Mouse (Mus musculus) hindbrain, postnatal 0 days (tissue): ENCODE measurements around the gene Ttc7. TPM values are rescaled to one million over a fixed set of nuclear protein-coding genes. Genes with fewer than 3 reads are reported as not detected.

Source experiments
- ATAC-seq: fragments of 200-750 bp; cut with Nextera tagmentation; 2 replicates; pipeline ENCODE4 v1.8.0; 2017; ENCODE audit warnings: mild to moderate bottlenecking, moderate TSS enrichment, moderate library complexity
- DNase-seq: peaks from one replicate; pipeline ENCODE4 v3.0.0-alpha.2; 2015; ENCODE audit warnings: low spot score
- H3K27ac ChIP-seq: fragments of 300-500 bp; sonication (generic); 2 replicates; pipeline ENCODE4 v1.5.1; 2014; ENCODE audit warnings: mild to moderate bottlenecking
- H3K27me3 ChIP-seq: fragments of 300-500 bp; sonication (generic); 2 replicates; pipeline ENCODE4 v1.6.1; 2014; ENCODE audit warnings: low read length, mixed read lengths; ENCODE audit not compliant: insufficient read depth
- H3K36me3 ChIP-seq: fragments of 300-500 bp; sonication (generic); 2 replicates; pipeline ENCODE4 v1.6.1; 2014; ENCODE audit warnings: low read length, mixed read lengths; ENCODE audit not compliant: insufficient read depth
- H3K4me1 ChIP-seq: fragments of 300-500 bp; sonication (generic); 2 replicates; pipeline ENCODE4 v1.6.1; 2014; ENCODE audit warnings: antibody characterized with exemption, low read length, mixed read lengths; ENCODE audit not compliant: insufficient read depth
- H3K4me2 ChIP-seq: fragments of 300-500 bp; sonication (generic); 2 replicates; pipeline ENCODE4 v1.6.1; 2014; ENCODE audit warnings: low read depth, mild to moderate bottlenecking, low read length, moderate library complexity, mixed read lengths
- H3K4me3 ChIP-seq: fragments of 300-500 bp; sonication (generic); 2 replicates; pipeline ENCODE4 v1.5.1; 2014; ENCODE audit warnings: low read length
- H3K9ac ChIP-seq: fragments of 300-500 bp; sonication (generic); replicated peaks from 2 replicates; pipeline ENCODE4 v1.6.1; 2014; ENCODE audit warnings: mild to moderate bottlenecking, low read length, moderate library complexity, mixed read lengths
- H3K9me3 ChIP-seq: fragments of 300-500 bp; sonication (generic); 2 replicates; pipeline ENCODE4 v1.6.1; 2016; ENCODE audit warnings: low read length, mixed read lengths
- CTCF ChIP-seq: IDR thresholded peaks from 2 replicates; pipeline ENCODE4 v1.5.1; 2016; ENCODE audit warnings: antibody characterized with exemption, control low read depth, low read depth
- WGBS: fragments of 180-500 bp; shearing (Covaris S2); extraction: QIAGEN DNeasy Blood & Tissue Kit; methylation state at CpG from one replicate; pipeline ENCODE4 v1.1.7; 2014; 5-methylcytosine and 5-hydroxymethylcytosine counted together
- polyA plus RNA-seq: library from polyadenylated mRNA; unstranded; fragments of >200 nt; fragmentation: Nextera tagmentation; extraction: Ambion mirVana; gene quantifications from 2 replicates; pipeline ENCODE4 v1.2.1, GENCODE M21; 2015
- total RNA-seq: library from RNA; depleted of rRNA; stranded (reverse); fragments of >200 nt; gene quantifications from 2 replicates; pipeline ENCODE4 v1.2.3, GENCODE M21; 2014

Ttc7 gene
- total and polyA plus RNA-seq, 2 experiments from 2014 or later = 10.9 to 13.3 TPM

- no peak for TF ChIP-seq CTCF
- DNase-seq (no peak), ATAC-seq (no peak)
- Histone ChIP-seq H3K27ac (no peak overlapping the region), H3K4me2 (no peak overlapping the region), H3K36me3 (no peaks in the 10 kb centered on the region), H3K27me3 (no peaks in the 10 kb centered on the region), H3K4me3 (no peak overlapping the region), H3K9ac (no peak overlapping the region), H3K4me1 (0 out of 2 replicates have a peak, but pooled peaks cover 3% of the 10 kb centered on the region), H3K9me3 (no peaks in the 10 kb centered on the region)
- 34% methylated on average over 6 of the region's 6 CpGs for WGBS
Observed at GRCm38 (mm10) chr17:87317271-87317670, 34.6 kb downstream of the Ttc7 start.

GRCm38 (mm10) chr17:87317947-87318346 is 35.3 kb downstream of the Ttc7 start:
- 37% methylated on average over 9 of the region's 9 CpGs for WGBS
- H3K27me3 ChIP-seq = no peaks in the 10 kb centered on the region
- DNase-seq (no peak), ATAC-seq (no peak)
- no peak overlapping the region for H3K4me2 ChIP-seq
- H3K4me1 ChIP-seq = 0 out of 2 replicates have a peak, but pooled peaks cover 3% of the 10 kb centered on the region
- no peak overlapping the region for H3K9ac ChIP-seq
- no peak overlapping the region for H3K4me3 ChIP-seq
- H3K9me3 ChIP-seq = no peaks in the 10 kb centered on the region
- no peak for TF ChIP-seq CTCF
- H3K36me3 ChIP-seq = no peaks in the 10 kb centered on the region
- no peak overlapping the region for H3K27ac ChIP-seq

GRCm38 (mm10) chr17:87321673-87322072 is 39.0 kb downstream of the Ttc7 start:
- Histone ChIP-seq H3K4me3 (no peak overlapping the region), H3K9me3 (no peaks in the 10 kb centered on the region), H3K27ac (no peak overlapping the region), H3K9ac (no peak overlapping the region), H3K27me3 (no peaks in the 10 kb centered on the region), H3K4me1 (peaks cover 12% of the 10 kb centered on the region), H3K36me3 (no peaks in the 10 kb centered on the region), H3K4me2 (no peak overlapping the region)
- 95% methylated on average over 1 of the region's 1 CpGs for WGBS
- ATAC-seq (no peak), DNase-seq (peak; percentile 33)
- TF ChIP-seq CTCF = peak; percentile 67

- no peak overlapping the region for H3K27ac ChIP-seq
- no peak for DNase-seq
- no peak for ATAC-seq
- H3K4me1 ChIP-seq = peaks cover 24% of the 10 kb centered on the region
- no peak overlapping the region for H3K4me3 ChIP-seq
- no peaks in the 10 kb centered on the region for H3K9me3 ChIP-seq
- TF ChIP-seq CTCF = no peak
- 79% methylated on average over 9 of the region's 9 CpGs for WGBS
- H3K27me3 ChIP-seq = no peaks in the 10 kb centered on the region
- no peak overlapping the region for H3K4me2 ChIP-seq
- H3K9ac ChIP-seq = no peak overlapping the region
- no peaks in the 10 kb centered on the region for H3K36me3 ChIP-seq
Observed at GRCm38 (mm10) chr17:87323215-87323614, 40.5 kb downstream of the Ttc7 start.

GRCm38 (mm10) chr17:87325501-87325900 is 42.8 kb downstream of the Ttc7 start:
- 51% methylated on average over 15 of the region's 15 CpGs for WGBS

GRCm38 (mm10) chr17:87326987-87327386 is 44.3 kb downstream of the Ttc7 start:
- ATAC-seq (peak; percentile 67), DNase-seq (peak; percentile 71)
- no peak overlapping the region for H3K4me3 ChIP-seq
- H3K4me2 ChIP-seq = no peak overlapping the region
- H3K27ac ChIP-seq = no peak overlapping the region
- peaks cover 46% of the 10 kb centered on the region for H3K4me1 ChIP-seq
- H3K36me3 ChIP-seq = no peaks in the 10 kb centered on the region
- TF ChIP-seq CTCF = no peak; the same call in 1 of the 2 replicates
- H3K9me3 ChIP-seq = no peaks in the 10 kb centered on the region
- WGBS = 10% methylated on average over 6 of the region's 6 CpGs
- H3K9ac ChIP-seq = no peak overlapping the region
- no peaks in the 10 kb centered on the region for H3K27me3 ChIP-seq

More at GRCm38 (mm10) chr17:87325501-87325900, 42.8 kb downstream of the Ttc7 start:
- ATAC-seq (no peak), DNase-seq (no peak)
- no peak for TF ChIP-seq CTCF
- H3K9me3 ChIP-seq = no peaks in the 10 kb centered on the region
- no peak overlapping the region for H3K27ac ChIP-seq
- peaks cover 32% of the 10 kb centered on the region for H3K4me1 ChIP-seq
- H3K9ac ChIP-seq = no peak overlapping the region
- no peaks in the 10 kb centered on the region for H3K36me3 ChIP-seq
- H3K4me2 ChIP-seq = no peak overlapping the region
- H3K4me3 ChIP-seq = no peak overlapping the region
- no peaks in the 10 kb centered on the region for H3K27me3 ChIP-seq

- peak overlapping the region; percentile 21; the same call in 1 of the 2 replicates for H3K27ac ChIP-seq
- no peak overlapping the region for H3K9ac ChIP-seq
- WGBS = 46% methylated on average over 8 of the region's 8 CpGs
- no peaks in the 10 kb centered on the region for H3K27me3 ChIP-seq
- no peak overlapping the region for H3K4me2 ChIP-seq
- H3K9me3 ChIP-seq = no peaks in the 10 kb centered on the region
- H3K4me3 ChIP-seq = no peak overlapping the region
- H3K36me3 ChIP-seq = no peaks in the 10 kb centered on the region
- no peak for TF ChIP-seq CTCF
- H3K4me1 ChIP-seq = peaks cover 53% of the 10 kb centered on the region
- ATAC-seq (no peak), DNase-seq (no peak)
Observed at GRCm38 (mm10) chr17:87327645-87328044, 45.0 kb downstream of the Ttc7 start.
